Mouse (Mus musculus): ENCODE data around the gene Gm45021. TPM values are rescaled to one million over a fixed set of nuclear protein-coding genes. Genes with fewer than 3 reads are reported as not detected.
"Not testable (repeated sequence)": the region's sequence is repeated elsewhere in the genome, so short reads cannot be mapped to it uniquely, and the experiment has no call there.

Gm45021 gene
- total and polyA plus RNA-seq, 2 experiments from 2014 or later = not detected

DNA sequence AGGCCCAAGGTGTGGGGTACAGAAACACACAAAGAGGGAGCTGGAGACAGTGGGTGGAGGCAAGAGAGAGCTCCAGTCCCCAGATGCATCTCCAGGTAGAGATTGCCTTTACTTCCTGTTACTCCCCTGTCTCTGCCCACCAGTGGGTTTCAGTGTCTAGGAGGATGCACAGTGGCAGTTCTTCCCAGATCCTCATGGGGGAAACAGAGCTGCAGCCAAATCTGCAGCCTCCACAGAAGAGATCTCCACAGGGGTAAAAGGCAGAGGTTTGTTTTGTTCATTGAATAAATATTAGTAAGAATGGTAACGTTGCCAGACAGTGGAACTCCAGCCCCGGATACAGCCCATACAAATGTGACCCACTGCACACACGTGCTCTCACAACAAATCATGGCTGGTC lies 21.2 kb downstream of the Gm45021 start:
- H3K4me1 ChIP-seq (ENCODE audit: insufficient read depth) = no peaks in the 10 kb centered on the region
- no peak overlapping the region for H3K4me3 ChIP-seq (ENCODE audit: low read depth, low read length)
- TF ChIP-seq CTCF (IDR thresholded peaks at IDR 0.05; ENCODE audit: low read depth) = peak; percentile 13; the same call in 1 of the 2 replicates
- no peak overlapping the region for H3K4me2 ChIP-seq (ENCODE audit: low read depth)
- DNase-seq (no peak), ATAC-seq (0 out of 2 replicates have a peak, but pooled peaks have one; percentile 32)
- no peak overlapping the region for H3K9ac ChIP-seq
- no peak overlapping the region for H3K27ac ChIP-seq (ENCODE audit: low read depth, low read length)
- WGBS = 85% methylated on average over 3 of the region's 3 CpGs
- no peaks in the 10 kb centered on the region for H3K27me3 ChIP-seq (ENCODE audit: insufficient read depth, low read length)
- H3K9me3 ChIP-seq (ENCODE audit: low read length) = no peaks in the 10 kb centered on the region
- H3K36me3 ChIP-seq (ENCODE audit: insufficient read depth) = peaks cover 11% of the 10 kb centered on the region

DNA sequence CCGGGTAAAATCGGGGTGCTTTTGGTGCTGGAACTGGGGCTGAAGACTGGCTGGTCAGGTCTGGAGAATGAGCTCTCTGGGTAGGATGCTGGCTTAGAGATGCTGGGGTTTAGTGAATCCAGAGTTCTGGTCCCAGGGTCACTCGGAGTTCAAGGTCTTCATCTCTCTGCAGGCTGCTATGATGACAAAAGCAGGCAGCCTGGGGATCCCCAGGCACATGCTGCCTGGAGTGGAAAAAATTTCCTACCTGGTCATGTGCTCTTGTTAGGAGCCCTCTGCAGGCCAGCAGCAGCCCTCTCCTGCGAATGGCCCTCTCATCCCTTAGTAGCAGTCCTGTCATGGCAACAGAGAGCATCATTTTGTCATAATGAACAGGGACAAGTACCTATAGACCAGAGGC lies 24.1 kb downstream of the Gm45021 start:
- H3K27me3 ChIP-seq (ENCODE audit: insufficient read depth, low read length) = no peaks in the 10 kb centered on the region
- H3K36me3 ChIP-seq (ENCODE audit: insufficient read depth) = peaks cover 22% of the 10 kb centered on the region
- H3K4me1 ChIP-seq (ENCODE audit: insufficient read depth) = no peaks in the 10 kb centered on the region
- 86% methylated on average over 4 of the region's 4 CpGs for WGBS
- H3K9ac ChIP-seq = no peak overlapping the region
- no peak overlapping the region for H3K4me3 ChIP-seq (ENCODE audit: low read depth, low read length)
- H3K9me3 ChIP-seq (ENCODE audit: low read length) = no peaks in the 10 kb centered on the region
- ATAC-seq = no peak
- no peak overlapping the region for H3K4me2 ChIP-seq (ENCODE audit: low read depth)
- TF ChIP-seq CTCF (IDR thresholded peaks at IDR 0.05; ENCODE audit: low read depth) = no peak
- no peak for DNase-seq
- no peak overlapping the region for H3K27ac ChIP-seq (ENCODE audit: low read depth, low read length)

DNA sequence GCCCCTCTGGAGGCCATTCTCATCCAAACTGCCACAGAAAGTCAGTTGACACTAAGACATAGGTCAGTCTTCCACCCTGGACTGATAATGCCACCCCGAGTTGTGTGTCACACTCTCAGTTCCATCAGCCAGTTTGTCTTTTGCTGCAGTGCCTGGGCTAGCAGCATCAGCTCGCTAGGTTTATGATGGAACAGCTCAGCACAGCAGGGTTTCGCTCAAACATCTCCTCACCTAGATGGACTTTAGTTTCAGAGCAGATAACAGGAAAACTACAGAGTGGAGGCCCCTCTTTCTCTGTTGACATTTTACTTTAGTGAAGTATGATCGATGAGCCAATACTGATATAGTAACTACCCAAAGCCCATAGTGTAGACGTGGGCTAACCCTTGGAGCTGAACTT lies 25.3 kb downstream of the Gm45021 start:
- Histone ChIP-seq H3K4me2 (ENCODE audit: low read depth) (no peak overlapping the region), H3K9me3 (ENCODE audit: low read length) (no peaks in the 10 kb centered on the region), H3K4me3 (ENCODE audit: low read depth, low read length) (no peak overlapping the region), H3K4me1 (ENCODE audit: insufficient read depth) (no peaks in the 10 kb centered on the region), H3K27me3 (ENCODE audit: insufficient read depth, low read length) (no peaks in the 10 kb centered on the region), H3K36me3 (ENCODE audit: insufficient read depth) (peaks cover 30% of the 10 kb centered on the region), H3K9ac (no peak overlapping the region), H3K27ac (ENCODE audit: low read depth, low read length) (no peak overlapping the region)
- DNase-seq (no peak), ATAC-seq (no peak)
- 94% methylated on average over 5 of the region's 5 CpGs for WGBS
- TF ChIP-seq CTCF (IDR thresholded peaks at IDR 0.05; ENCODE audit: low read depth) = no peak

DNA sequence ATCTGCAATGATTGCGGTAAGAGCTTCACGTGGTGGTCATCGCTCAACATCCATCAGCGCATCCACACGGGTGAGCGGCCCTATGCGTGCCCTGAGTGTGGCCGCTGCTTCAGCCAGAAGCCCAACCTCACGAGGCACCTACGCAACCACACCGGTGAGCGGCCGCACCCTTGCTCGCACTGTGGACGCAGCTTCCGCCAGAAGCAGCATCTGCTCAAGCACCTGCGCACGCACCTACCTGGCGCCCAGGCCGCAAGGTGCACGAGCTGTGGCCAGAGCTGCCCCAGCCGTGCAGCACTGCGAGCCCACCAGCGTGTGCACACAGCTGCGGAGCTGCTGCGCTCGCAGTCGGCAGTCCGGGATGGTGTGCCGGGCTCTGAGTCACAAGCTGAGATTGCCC lies 30.6 kb downstream of the Gm45021 start:
- H3K4me2 ChIP-seq (ENCODE audit: low read depth) = no peak overlapping the region
- H3K4me1 ChIP-seq (ENCODE audit: insufficient read depth) = no peaks in the 10 kb centered on the region
- H3K27me3 ChIP-seq (ENCODE audit: insufficient read depth, low read length) = no peaks in the 10 kb centered on the region
- no peak for TF ChIP-seq CTCF (IDR thresholded peaks at IDR 0.05; ENCODE audit: low read depth)
- H3K36me3 ChIP-seq (ENCODE audit: insufficient read depth) = peaks cover 32% of the 10 kb centered on the region
- WGBS = 97% methylated on average over 30 of the region's 30 CpGs
- no peak overlapping the region for H3K9ac ChIP-seq
- H3K9me3 ChIP-seq (ENCODE audit: low read length) = no peaks in the 10 kb centered on the region
- DNase-seq (no peak), ATAC-seq (no peak)
- no peak overlapping the region for H3K4me3 ChIP-seq (ENCODE audit: low read depth, low read length)
- no peak overlapping the region for H3K27ac ChIP-seq (ENCODE audit: low read depth, low read length)

DNA sequence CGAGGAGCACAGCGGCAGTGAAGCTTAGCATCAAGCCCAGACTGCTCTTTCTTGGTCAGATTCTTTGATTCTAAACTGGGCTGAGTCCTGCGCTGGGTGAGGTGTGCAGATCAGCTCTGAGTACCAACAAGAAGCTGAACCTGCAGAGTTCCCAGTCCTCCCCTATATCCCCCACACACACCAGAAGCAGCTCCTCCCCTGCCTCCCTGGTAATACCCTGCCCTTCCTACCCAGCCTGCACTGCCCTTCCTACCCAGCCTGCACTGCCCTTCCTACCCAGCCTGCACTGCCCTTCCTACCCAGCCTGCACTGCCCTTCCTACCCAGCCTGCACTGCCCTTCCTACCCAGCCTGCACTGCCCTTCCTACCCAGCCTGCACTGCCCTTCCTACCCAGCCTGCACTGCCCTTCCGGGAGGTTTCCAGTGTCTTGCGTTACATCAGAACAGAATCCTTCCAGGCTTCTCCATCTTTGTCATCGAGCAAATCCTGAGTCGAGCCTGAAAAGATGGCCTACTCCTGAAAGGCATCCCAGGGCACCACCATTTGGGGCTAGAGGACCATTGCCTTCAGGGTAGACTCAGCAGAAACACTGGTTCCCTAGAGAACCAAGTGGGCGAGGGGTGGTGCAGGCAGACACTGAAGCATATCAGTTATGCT lies 32.9 kb downstream of the Gm45021 start:
- peaks cover 30% of the 10 kb centered on the region for H3K36me3 ChIP-seq (ENCODE audit: insufficient read depth)
- H3K9me3 ChIP-seq (ENCODE audit: low read length); H3K4me2 ChIP-seq (ENCODE audit: low read depth); H3K4me3 ChIP-seq (ENCODE audit: low read depth, low read length); H3K27me3 ChIP-seq (ENCODE audit: insufficient read depth, low read length); ATAC-seq; DNase-seq; H3K4me1 ChIP-seq (ENCODE audit: insufficient read depth); H3K27ac ChIP-seq (ENCODE audit: low read depth, low read length); H3K9ac ChIP-seq: not testable (repeated sequence)
- WGBS = 92% methylated on average over 8 of the region's 8 CpGs

DNA sequence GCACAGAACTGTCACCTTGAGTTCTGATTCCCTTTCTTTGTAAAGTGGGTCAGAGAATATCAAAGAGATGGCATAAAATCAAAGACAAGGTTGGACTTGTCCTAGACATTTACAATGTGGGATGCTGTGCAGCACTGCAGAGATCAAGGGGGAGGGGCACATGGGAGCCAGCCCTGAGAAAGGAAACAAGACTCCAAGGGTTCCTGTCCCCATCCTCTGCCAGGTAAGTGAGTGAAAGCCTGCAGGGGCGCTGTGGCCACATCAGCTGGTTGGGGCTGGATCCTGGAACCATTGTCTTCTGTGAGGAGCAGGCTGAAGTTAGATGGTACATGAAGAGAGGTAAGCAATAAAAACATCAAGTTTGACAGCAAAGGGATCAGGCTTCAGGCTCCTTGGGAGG lies 34.0 kb downstream of the Gm45021 start:
- DNase-seq (no peak), ATAC-seq (no peak)
- Histone ChIP-seq H3K27me3 (ENCODE audit: insufficient read depth, low read length) (no peaks in the 10 kb centered on the region), H3K4me1 (ENCODE audit: insufficient read depth) (peaks cover 6% of the 10 kb centered on the region), H3K4me2 (ENCODE audit: low read depth) (no peak overlapping the region), H3K36me3 (ENCODE audit: insufficient read depth) (peaks cover 21% of the 10 kb centered on the region), H3K4me3 (ENCODE audit: low read depth, low read length) (no peak overlapping the region), H3K9me3 (ENCODE audit: low read length) (no peaks in the 10 kb centered on the region), H3K9ac (no peak overlapping the region), H3K27ac (ENCODE audit: low read depth, low read length) (no peak overlapping the region)
- TF ChIP-seq CTCF (IDR thresholded peaks at IDR 0.05; ENCODE audit: low read depth) = peak; percentile 23; the same call in 1 of the 2 replicates
- 32% methylated on average over 1 of the region's 1 CpGs for WGBS

DNA sequence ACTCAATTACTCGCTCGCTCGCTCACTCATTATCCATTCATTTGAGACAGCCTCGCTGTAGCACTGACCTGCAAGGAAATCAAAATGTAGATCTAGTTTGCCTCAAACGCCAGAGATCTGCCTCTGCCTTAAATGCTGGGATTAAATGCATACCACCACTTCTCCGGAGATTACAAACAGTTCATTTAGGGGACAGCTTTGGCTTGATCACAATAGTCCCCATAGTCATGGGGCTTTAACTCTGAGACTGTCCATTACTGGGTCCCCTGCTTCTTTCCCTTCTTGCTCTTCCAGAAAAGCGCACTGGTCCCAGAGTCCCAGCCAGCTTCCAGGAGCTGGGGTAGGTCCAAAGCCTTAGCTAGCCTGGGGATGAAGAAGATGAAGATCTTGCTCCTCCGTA lies 37.1 kb downstream of the Gm45021 start, which contains the start of gene AI854703:
Gene AI854703, plus strand, starts transcription at position 301 of the 400 bp plus-strand sequence.
- H3K9ac ChIP-seq = peak within 1 kb of the TSS; percentile 57
- no peaks in the 10 kb centered on the region for H3K9me3 ChIP-seq (ENCODE audit: low read length)
- no peak for ATAC-seq
- no peak for TF ChIP-seq CTCF (IDR thresholded peaks at IDR 0.05; ENCODE audit: low read depth)
- no peak for DNase-seq
- peak within 1 kb of the TSS; percentile 81 for H3K4me2 ChIP-seq (ENCODE audit: low read depth)
- 15% methylated on average over 8 of the region's 8 CpGs for WGBS
- H3K27me3 ChIP-seq (ENCODE audit: insufficient read depth, low read length) = no peaks in the 10 kb centered on the region
- 0 out of 2 replicates have a peak, but pooled peaks cover 2% of the 10 kb centered on the region for H3K36me3 ChIP-seq (ENCODE audit: insufficient read depth)
- peak within 1 kb of the TSS; percentile 55 for H3K4me3 ChIP-seq (ENCODE audit: low read depth, low read length)
- H3K27ac ChIP-seq (ENCODE audit: low read depth, low read length) = no peak within 1 kb of the TSS
- H3K4me1 ChIP-seq (ENCODE audit: insufficient read depth) = peaks cover 6% of the 10 kb centered on the region
